Mouse (Mus musculus): ENCODE data around the gene Pllp. TPM values are rescaled to one million over a fixed set of nuclear protein-coding genes. Genes with fewer than 3 reads are reported as not detected.

Pllp gene
- polyA plus RNA-seq, 1 experiment from 2014 or later: 16.6 TPM

GRCm38 (mm10) chr8:94739829-94740228, 43.8 kb upstream of the Pllp start:
- Histone ChIP-seq H3K4me3 (replicated peaks; ENCODE audit: low read depth, low read length) (no peak overlapping the region), H3K9ac (ENCODE audit: low read depth, low read length) (no peak overlapping the region), H3K27me3 (ENCODE audit: insufficient read depth, low read length) (no peaks in the 10 kb centered on the region), H3K36me3 (ENCODE audit: insufficient read depth, low read length) (no peaks in the 10 kb centered on the region), H3K4me2 (ENCODE audit: low read length) (no peak overlapping the region), H3K4me1 (replicated peaks; ENCODE audit: insufficient read depth, low read length) (no peaks in the 10 kb centered on the region), H3K27ac (no peak overlapping the region), H3K9me3 (replicated peaks; ENCODE audit: low read length) (no peaks in the 10 kb centered on the region)
- ATAC-seq (replicated peaks; ENCODE audit: low FRiP score, low read depth) (no peak), DNase-seq (ENCODE audit: low spot score) (no peak)
- WGBS: 85% methylated on average over 6 of the region's 6 CpGs
- no peak for TF ChIP-seq CTCF (IDR thresholded peaks at IDR 0.05; ENCODE audit: low read depth)

GRCm38 (mm10) chr8:94735426-94736094, 39.5 kb upstream of the Pllp start:
- WGBS: 50% methylated on average over 5 of the region's 5 CpGs
- Histone ChIP-seq H3K27ac (peak overlapping the region; percentile 26; the same call in 1 of the 2 replicates), H3K4me3 (replicated peaks; ENCODE audit: low read depth, low read length) (no peak overlapping the region), H3K9me3 (replicated peaks; ENCODE audit: low read length) (no peaks in the 10 kb centered on the region), H3K4me1 (replicated peaks; ENCODE audit: insufficient read depth, low read length) (no peaks in the 10 kb centered on the region), H3K4me2 (ENCODE audit: low read length) (no peak overlapping the region), H3K9ac (ENCODE audit: low read depth, low read length) (no peak overlapping the region), H3K36me3 (ENCODE audit: insufficient read depth, low read length) (no peaks in the 10 kb centered on the region), H3K27me3 (ENCODE audit: insufficient read depth, low read length) (no peaks in the 10 kb centered on the region)
- DNase-seq (ENCODE audit: low spot score): peak; percentile 60
- ATAC-seq (replicated peaks; ENCODE audit: low FRiP score, low read depth): no peak
- TF ChIP-seq CTCF (IDR thresholded peaks at IDR 0.05; ENCODE audit: low read depth): no peak

- Histone ChIP-seq H3K9ac (ENCODE audit: low read depth, low read length) (no peak overlapping the region), H3K4me1 (replicated peaks; ENCODE audit: insufficient read depth, low read length) (no peaks in the 10 kb centered on the region), H3K27ac (no peak overlapping the region; the same call in 1 of the 2 replicates), H3K4me3 (replicated peaks; ENCODE audit: low read depth, low read length) (no peak overlapping the region), H3K9me3 (replicated peaks; ENCODE audit: low read length) (no peaks in the 10 kb centered on the region), H3K36me3 (ENCODE audit: insufficient read depth, low read length) (no peaks in the 10 kb centered on the region), H3K27me3 (ENCODE audit: insufficient read depth, low read length) (no peaks in the 10 kb centered on the region), H3K4me2 (ENCODE audit: low read length) (no peak overlapping the region)
- no peak for ATAC-seq (replicated peaks; ENCODE audit: low FRiP score, low read depth)
- no peak for DNase-seq (ENCODE audit: low spot score)
- TF ChIP-seq CTCF (IDR thresholded peaks at IDR 0.05; ENCODE audit: low read depth): no peak
- WGBS: 76% methylated on average over 7 of the region's 7 CpGs
Measured at GRCm38 (mm10) chr8:94734735-94735350, 38.8 kb upstream of the Pllp start.

GRCm38 (mm10) chr8:94733821-94734465, 37.9 kb upstream of the Pllp start:
- ATAC-seq (replicated peaks; ENCODE audit: low FRiP score, low read depth) (no peak), DNase-seq (ENCODE audit: low spot score) (no peak)
- WGBS: 43% methylated on average over 5 of the region's 5 CpGs

GRCm38 (mm10) chr8:94729301-94729700, 33.2 kb upstream of the Pllp start:
- H3K4me3 ChIP-seq (replicated peaks; ENCODE audit: low read depth, low read length): no peak overlapping the region
- H3K9me3 ChIP-seq (replicated peaks; ENCODE audit: low read length): no peaks in the 10 kb centered on the region
- ATAC-seq (replicated peaks; ENCODE audit: low FRiP score, low read depth) (no peak), DNase-seq (ENCODE audit: low spot score) (peak; percentile 37)
- no peak for TF ChIP-seq CTCF (IDR thresholded peaks at IDR 0.05; ENCODE audit: low read depth)
- no peak overlapping the region for H3K9ac ChIP-seq (ENCODE audit: low read depth, low read length)
- WGBS: 30% methylated on average over 4 of the region's 4 CpGs
- no peaks in the 10 kb centered on the region for H3K27me3 ChIP-seq (ENCODE audit: insufficient read depth, low read length)
- H3K27ac ChIP-seq: peak overlapping the region; percentile 28; the same call in 1 of the 2 replicates
- H3K36me3 ChIP-seq (ENCODE audit: insufficient read depth, low read length): no peaks in the 10 kb centered on the region
- no peaks in the 10 kb centered on the region for H3K4me1 ChIP-seq (replicated peaks; ENCODE audit: insufficient read depth, low read length)
- no peak overlapping the region for H3K4me2 ChIP-seq (ENCODE audit: low read length)

More at GRCm38 (mm10) chr8:94733821-94734465, 37.9 kb upstream of the Pllp start:
- no peak overlapping the region for H3K27ac ChIP-seq
- H3K4me1 ChIP-seq (replicated peaks; ENCODE audit: insufficient read depth, low read length): no peaks in the 10 kb centered on the region
- H3K36me3 ChIP-seq (ENCODE audit: insufficient read depth, low read length): no peaks in the 10 kb centered on the region
- no peak overlapping the region for H3K4me3 ChIP-seq (replicated peaks; ENCODE audit: low read depth, low read length)
- no peaks in the 10 kb centered on the region for H3K27me3 ChIP-seq (ENCODE audit: insufficient read depth, low read length)
- no peak for TF ChIP-seq CTCF (IDR thresholded peaks at IDR 0.05; ENCODE audit: low read depth)
- no peak overlapping the region for H3K9ac ChIP-seq (ENCODE audit: low read depth, low read length)
- no peaks in the 10 kb centered on the region for H3K9me3 ChIP-seq (replicated peaks; ENCODE audit: low read length)
- no peak overlapping the region for H3K4me2 ChIP-seq (ENCODE audit: low read length)

- Histone ChIP-seq H3K9me3 (replicated peaks; ENCODE audit: low read length) (no peaks in the 10 kb centered on the region), H3K27ac (no peak overlapping the region), H3K4me2 (ENCODE audit: low read length) (no peak overlapping the region), H3K4me1 (replicated peaks; ENCODE audit: insufficient read depth, low read length) (no peaks in the 10 kb centered on the region), H3K9ac (ENCODE audit: low read depth, low read length) (no peak overlapping the region), H3K36me3 (ENCODE audit: insufficient read depth, low read length) (no peaks in the 10 kb centered on the region), H3K4me3 (replicated peaks; ENCODE audit: low read depth, low read length) (no peak overlapping the region), H3K27me3 (ENCODE audit: insufficient read depth, low read length) (no peaks in the 10 kb centered on the region)
- DNase-seq (ENCODE audit: low spot score) (no peak), ATAC-seq (replicated peaks; ENCODE audit: low FRiP score, low read depth) (no peak)
- 76% methylated on average over 5 of the region's 5 CpGs for WGBS
- TF ChIP-seq CTCF (IDR thresholded peaks at IDR 0.05; ENCODE audit: low read depth): 0 out of 2 replicates have a peak, but pooled peaks have one; percentile 3
Measured at GRCm38 (mm10) chr8:94725998-94726397, 29.9 kb upstream of the Pllp start.

Data from kidney, postnatal 0 days (tissue).